Mouse (Mus musculus) liver, embryonic 13.5 days (tissue): Measurements from ENCODE around the gene Agap2. TPM values are rescaled to one million over a fixed set of nuclear protein-coding genes. Genes with fewer than 3 reads are reported as not detected.

Experiments
- ATAC-seq: fragments of 200-750 bp; cut with Nextera tagmentation; 2 replicates; pipeline ENCODE4 v1.8.0; 2017; ENCODE audit warnings: low read depth, mild to moderate bottlenecking, moderate number of reproducible peaks, moderate library complexity
- DNase-seq: peaks from one replicate; pipeline ENCODE4 v3.0.0; 2022
- H3K27ac ChIP-seq: fragments of 300-500 bp; sonication (generic); 2 replicates; pipeline ENCODE4 v1.5.1; 2015; ENCODE audit warnings: moderate library complexity, mild to moderate bottlenecking, inconsistent platforms
- H3K27me3 ChIP-seq: fragments of 300-500 bp; sonication (generic); 2 replicates; pipeline ENCODE4 v1.6.1; 2015; ENCODE audit warnings: mild to moderate bottlenecking, inconsistent platforms
- H3K36me3 ChIP-seq: fragments of 300-500 bp; sonication (generic); 2 replicates; pipeline ENCODE4 v1.6.1; 2015; ENCODE audit warnings: mild to moderate bottlenecking, inconsistent platforms
- H3K4me1 ChIP-seq: fragments of 300-500 bp; sonication (generic); replicated peaks from 2 replicates; pipeline ENCODE4 v1.6.1; 2015; ENCODE audit warnings: inconsistent platforms
- H3K4me2 ChIP-seq: fragments of 300-500 bp; sonication (generic); 2 replicates; pipeline ENCODE4 v1.6.1; 2015; ENCODE audit warnings: inconsistent platforms, mild to moderate bottlenecking, moderate library complexity
- H3K4me3 ChIP-seq: fragments of 300-500 bp; sonication (generic); replicated peaks from 2 replicates; pipeline ENCODE4 v1.5.1; 2015; ENCODE audit warnings: mild to moderate bottlenecking, inconsistent platforms
- H3K9ac ChIP-seq: fragments of 300-500 bp; sonication (generic); 2 replicates; pipeline ENCODE4 v1.6.1; 2015; ENCODE audit warnings: mild to moderate bottlenecking, inconsistent platforms
- H3K9me3 ChIP-seq: fragments of 300-500 bp; sonication (generic); replicated peaks from 2 replicates; pipeline ENCODE4 v1.6.1; 2016; ENCODE audit warnings: inconsistent platforms
- WGBS: fragments of 180-500 bp; shearing (Covaris S2); methylation state at CpG from one replicate; pipeline ENCODE4 v1.1.7; 2015; ENCODE audit not compliant: insufficient replicate concordance; 5-methylcytosine and 5-hydroxymethylcytosine counted together
- polyA plus RNA-seq: library from polyadenylated mRNA; unstranded; fragments of >200 nt; fragmentation: Nextera tagmentation; extraction: Ambion mirVana; gene quantifications from 2 replicates; pipeline ENCODE4 v1.2.1, GENCODE M21; 2015

The Agap2 gene
- polyA plus RNA-seq, 1 experiment from 2014 or later: 0.41 TPM

- 37% methylated on average over 51 of the region's 51 CpGs for WGBS
- Histone ChIP-seq H3K27me3 (peaks cover 35% of the 10 kb centered on the region), H3K4me2 (peak overlapping the region; percentile 44)
These were observed 16.7 kb downstream of the Agap2 start for GRCm38 (mm10) chr10:127091507-127092396.

GRCm38 (mm10) chr10:127092742-127093141, 17.7 kb downstream of the Agap2 start:
- no peak overlapping the region for H3K9ac ChIP-seq
- no peak overlapping the region for H3K4me2 ChIP-seq
- no peak for DNase-seq
- H3K4me3 ChIP-seq: no peak overlapping the region
- no peak overlapping the region for H3K27ac ChIP-seq
- H3K27me3 ChIP-seq: peaks cover 35% of the 10 kb centered on the region
- WGBS: 32% methylated on average over 4 of the region's 4 CpGs
- ATAC-seq: no peak
- H3K36me3 ChIP-seq: peaks cover 32% of the 10 kb centered on the region
- no peaks in the 10 kb centered on the region for H3K9me3 ChIP-seq
- peaks cover 40% of the 10 kb centered on the region for H3K4me1 ChIP-seq

More at GRCm38 (mm10) chr10:127091507-127092396, 16.7 kb downstream of the Agap2 start:
- Histone ChIP-seq H3K27ac (no peak overlapping the region), H3K4me1 (peaks cover 40% of the 10 kb centered on the region), H3K36me3 (peaks cover 22% of the 10 kb centered on the region), H3K4me3 (no peak overlapping the region), H3K9ac (no peak overlapping the region), H3K9me3 (no peaks in the 10 kb centered on the region)
- peak; percentile 42 for DNase-seq
- peak; percentile 50 for ATAC-seq

GRCm38 (mm10) chr10:127094382-127094802, 19.3 kb downstream of the Agap2 start:
- Histone ChIP-seq H3K27ac (no peak overlapping the region), H3K36me3 (peaks cover 49% of the 10 kb centered on the region), H3K4me2 (no peak overlapping the region), H3K4me1 (peaks cover 48% of the 10 kb centered on the region), H3K9me3 (no peaks in the 10 kb centered on the region), H3K27me3 (peaks cover 29% of the 10 kb centered on the region), H3K4me3 (no peak overlapping the region), H3K9ac (no peak overlapping the region)
- ATAC-seq: no peak
- 57% methylated on average over 7 of the region's 7 CpGs for WGBS
- DNase-seq: no peak

GRCm38 (mm10) chr10:127098514-127098913, 23.4 kb downstream of the Agap2 start:
- H3K27ac ChIP-seq: no peak overlapping the region
- DNase-seq (no peak), ATAC-seq (no peak)
- peaks cover 44% of the 10 kb centered on the region for H3K4me1 ChIP-seq
- 86% methylated on average over 20 of the region's 20 CpGs for WGBS
- no peak overlapping the region for H3K9ac ChIP-seq
- H3K36me3 ChIP-seq: peaks cover 50% of the 10 kb centered on the region
- H3K27me3 ChIP-seq: no peaks in the 10 kb centered on the region
- no peak overlapping the region for H3K4me2 ChIP-seq
- no peaks in the 10 kb centered on the region for H3K9me3 ChIP-seq
- no peak overlapping the region for H3K4me3 ChIP-seq

GRCm38 (mm10) chr10:127099191-127099590, 24.1 kb downstream of the Agap2 start:
- H3K9ac ChIP-seq: no peak overlapping the region
- no peak overlapping the region for H3K4me2 ChIP-seq
- H3K4me3 ChIP-seq: no peak overlapping the region
- no peaks in the 10 kb centered on the region for H3K9me3 ChIP-seq
- no peak overlapping the region for H3K27ac ChIP-seq
- 78% methylated on average over 10 of the region's 10 CpGs for whole genome bisulfite sequencing
- H3K4me1 ChIP-seq: peaks cover 45% of the 10 kb centered on the region
- H3K27me3 ChIP-seq: no peaks in the 10 kb centered on the region
- H3K36me3 ChIP-seq: peaks cover 50% of the 10 kb centered on the region
- DNase-seq (no peak), ATAC-seq (no peak)

- no peaks in the 10 kb centered on the region for H3K27me3 ChIP-seq
- 0 out of 2 replicates have a peak overlapping the region, but pooled peaks have one; percentile 60 for H3K27ac ChIP-seq
- H3K36me3 ChIP-seq: peaks cover 51% of the 10 kb centered on the region
These were observed 24.8 kb downstream of the Agap2 start for GRCm38 (mm10) chr10:127099868-127100267.

GRCm38 (mm10) chr10:127100414-127100813, 25.3 kb downstream of the Agap2 start:
- peak overlapping the region; percentile 60 for H3K27ac ChIP-seq
- peaks cover 52% of the 10 kb centered on the region for H3K36me3 ChIP-seq
- ATAC-seq: peak; percentile 68
- H3K9me3 ChIP-seq: no peaks in the 10 kb centered on the region
- peak overlapping the region; percentile 0; the same call in 1 of the 2 replicates for H3K4me2 ChIP-seq
- H3K4me3 ChIP-seq: no peak overlapping the region
- WGBS: 23% methylated on average over 8 of the region's 8 CpGs
- DNase-seq: no peak
- H3K27me3 ChIP-seq: no peaks in the 10 kb centered on the region
- H3K9ac ChIP-seq: no peak overlapping the region; the same call in 1 of the 2 replicates
- H3K4me1 ChIP-seq: peaks cover 42% of the 10 kb centered on the region

More at GRCm38 (mm10) chr10:127099868-127100267, 24.8 kb downstream of the Agap2 start:
- peak overlapping the region; percentile 0; the same call in 1 of the 2 replicates for H3K4me2 ChIP-seq
- 65% methylated on average over 15 of the region's 15 CpGs for WGBS
- no peaks in the 10 kb centered on the region for H3K9me3 ChIP-seq
- H3K4me1 ChIP-seq: peaks cover 44% of the 10 kb centered on the region
- H3K9ac ChIP-seq: no peak overlapping the region
- peak; percentile 10; the same call in 1 of the 2 replicates for ATAC-seq
- no peak for DNase-seq
- H3K4me3 ChIP-seq: no peak overlapping the region

- H3K4me3 ChIP-seq: no peak overlapping the region
- ATAC-seq: no peak
- DNase-seq: no peak
- H3K27me3 ChIP-seq: no peaks in the 10 kb centered on the region
- H3K27ac ChIP-seq: peak overlapping the region; percentile 60; the same call in 1 of the 2 replicates
- H3K4me1 ChIP-seq: peaks cover 42% of the 10 kb centered on the region
- 64% methylated on average over 6 of the region's 6 CpGs for WGBS
- no peak overlapping the region for H3K4me2 ChIP-seq
- H3K9ac ChIP-seq: no peak overlapping the region
- peaks cover 49% of the 10 kb centered on the region for H3K36me3 ChIP-seq
- no peaks in the 10 kb centered on the region for H3K9me3 ChIP-seq
These were observed 26.1 kb downstream of the Agap2 start for GRCm38 (mm10) chr10:127101151-127101550.

GRCm38 (mm10) chr10:127103631-127104030, 28.5 kb downstream of the Agap2 start:
- peaks cover 32% of the 10 kb centered on the region for H3K36me3 ChIP-seq
- no peak overlapping the region; the same call in 1 of the 2 replicates for H3K4me2 ChIP-seq
- H3K9me3 ChIP-seq: no peaks in the 10 kb centered on the region
- no peaks in the 10 kb centered on the region for H3K27me3 ChIP-seq
- no peak overlapping the region for H3K9ac ChIP-seq
- ATAC-seq (no peak), DNase-seq (no peak)
- H3K4me3 ChIP-seq: no peak overlapping the region
- H3K27ac ChIP-seq: 0 out of 2 replicates have a peak overlapping the region, but pooled peaks have one; percentile 11
- peaks cover 55% of the 10 kb centered on the region for H3K4me1 ChIP-seq
- WGBS: 30% methylated on average over 7 of the region's 7 CpGs

GRCm38 (mm10) chr10:127107563-127108261, 32.6 kb downstream of the Agap2 start:
- ATAC-seq (peak; percentile 84), DNase-seq (no peak)
- Histone ChIP-seq H3K27ac (peak overlapping the region; percentile 65), H3K36me3 (peaks cover 33% of the 10 kb centered on the region), H3K4me2 (peak overlapping the region; percentile 47), H3K9ac (peak overlapping the region; percentile 29; the same call in 1 of the 2 replicates), H3K4me3 (peak overlapping the region; percentile 4; the same call in 1 of the 2 replicates), H3K27me3 (no peaks in the 10 kb centered on the region), H3K9me3 (no peaks in the 10 kb centered on the region), H3K4me1 (peaks cover 44% of the 10 kb centered on the region)
- 31% methylated on average over 16 of the region's 16 CpGs for WGBS

- ATAC-seq (peak; percentile 60), DNase-seq (no peak)
- peak overlapping the region; percentile 65 for H3K27ac ChIP-seq
- no peaks in the 10 kb centered on the region for H3K27me3 ChIP-seq
- peaks cover 44% of the 10 kb centered on the region for H3K4me1 ChIP-seq
- H3K4me3 ChIP-seq: no peak overlapping the region
- H3K4me2 ChIP-seq: peak overlapping the region; percentile 47
- no peaks in the 10 kb centered on the region for H3K9me3 ChIP-seq
- peaks cover 38% of the 10 kb centered on the region for H3K36me3 ChIP-seq
- 14% methylated on average over 3 of the region's 3 CpGs for WGBS
- H3K9ac ChIP-seq: peak overlapping the region; percentile 29; the same call in 1 of the 2 replicates
These were observed 33.1 kb downstream of the Agap2 start for GRCm38 (mm10) chr10:127108262-127108583.
